Mouse (Mus musculus) G1E (cell line): Measurements from ENCODE around the gene Lims1.

Source experiments
- CTCF ChIP-seq: IDR thresholded peaks from 2 replicates; pipeline ENCODE4 v1.5.1; 2012; ENCODE audit warnings: low read depth, low read length, inconsistent platforms, mixed read lengths
- GATA1 ChIP-seq: IDR thresholded peaks from 2 replicates; pipeline ENCODE4 v1.6.1; 2012; ENCODE audit warnings: borderline replicate concordance, low read length, inconsistent platforms, mixed read lengths
- POLR2AphosphoS5 ChIP-seq: IDR thresholded peaks from 2 replicates; pipeline ENCODE4 v1.6.1; 2012; ENCODE audit warnings: low read depth, low read length, inconsistent platforms; ENCODE audit not compliant: insufficient replicate concordance
- TAL1 ChIP-seq: conservative IDR thresholded peaks from 2 replicates; pipeline ENCODE4 v1.6.1; 2012; ENCODE audit warnings: low read depth, low read length, inconsistent platforms, mixed read lengths

GRCm38 (mm10) chr10:58342199-58342598 is 18.9 kb downstream of the Lims1 start:
- TF ChIP-seq CTCF, result no peak
- no peak for TF ChIP-seq POLR2AphosphoS5
- no peak for TF ChIP-seq GATA1
- TF ChIP-seq TAL1, result no peak
